Mouse (Mus musculus): Measurements from ENCODE around the gene Phactr1. TPM values are rescaled to one million over a fixed set of nuclear protein-coding genes. Genes with fewer than 3 reads are reported as not detected.

Phactr1 gene
- polyA plus RNA-seq, 1 experiment from 2014 or later: 41.5 TPM

DNA sequence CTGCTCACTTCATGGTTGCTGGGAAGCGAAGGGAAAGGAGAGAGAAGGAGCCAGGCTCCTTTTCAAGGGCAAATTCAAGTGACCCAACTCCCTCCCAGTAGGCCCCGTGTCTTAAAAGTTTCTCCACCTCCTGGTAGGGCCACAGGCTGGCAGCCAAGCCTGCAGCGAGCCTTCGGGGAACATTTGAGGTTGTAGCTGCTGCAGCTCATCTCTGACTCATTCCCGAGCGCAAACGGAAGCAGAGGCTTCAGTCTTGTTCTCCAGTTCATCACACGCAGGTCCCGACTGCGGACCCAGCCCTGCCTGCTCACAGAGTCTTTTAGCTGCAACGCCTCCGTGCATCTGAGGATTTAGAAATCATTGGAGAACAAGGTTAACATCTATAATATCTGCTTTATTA is 226.6 kb downstream of the Phactr1 start:
- H3K9me3 ChIP-seq: no peaks in the 10 kb centered on the region
- no peaks in the 10 kb centered on the region for H3K27me3 ChIP-seq
- H3K27ac ChIP-seq: no peak overlapping the region
- H3K9ac ChIP-seq (replicated peaks): no peak overlapping the region
- H3K4me2 ChIP-seq (replicated peaks): no peak overlapping the region
- no peak overlapping the region for H3K4me3 ChIP-seq (replicated peaks)
- no peaks in the 10 kb centered on the region for H3K36me3 ChIP-seq
- H3K4me1 ChIP-seq (replicated peaks): peaks cover 11% of the 10 kb centered on the region
- 88% methylated on average over 12 of the region's 12 CpGs for WGBS
- no peak for ATAC-seq

DNA sequence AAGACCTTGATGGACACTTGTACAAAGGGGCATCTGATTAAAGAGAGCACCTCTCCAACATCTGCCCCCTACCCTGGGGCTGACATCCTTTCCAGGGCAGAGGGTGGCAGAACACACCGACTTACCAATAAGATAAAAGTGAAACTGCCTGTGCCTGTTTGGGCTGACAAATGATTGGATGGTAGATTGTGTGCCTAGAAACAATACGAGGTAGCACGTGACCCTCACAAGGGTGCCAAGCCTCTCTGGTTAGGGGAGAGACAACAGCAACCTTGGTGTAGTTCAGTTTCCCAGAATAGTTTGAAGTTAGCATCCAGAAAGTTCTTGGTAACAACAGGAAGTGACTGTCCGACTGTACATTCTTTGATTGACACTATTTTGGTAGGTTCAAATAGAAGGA is 234.7 kb downstream of the Phactr1 start:
- H3K9me3 ChIP-seq: no peaks in the 10 kb centered on the region
- no peak for ATAC-seq
- WGBS: 72% methylated on average over 4 of the region's 4 CpGs

DNA sequence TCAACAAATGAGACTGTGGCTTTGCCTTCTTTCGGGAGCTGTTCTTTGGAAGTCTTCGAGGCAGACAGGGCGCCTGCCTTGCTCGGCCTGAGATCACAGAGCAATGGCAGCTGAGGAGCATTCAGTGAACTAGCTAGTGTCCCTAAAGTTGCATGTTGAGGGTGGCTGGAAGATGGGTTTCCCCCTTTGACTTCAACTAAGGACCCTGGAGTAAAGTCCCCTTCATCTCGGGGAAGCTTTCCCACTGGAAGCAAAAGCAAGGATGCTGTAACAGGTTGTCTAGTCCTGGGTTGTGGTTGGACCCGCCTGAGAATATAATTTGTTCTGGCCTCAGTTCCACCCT is 235.4 kb downstream of the Phactr1 start:
- peak overlapping the region; percentile 99 for H3K4me2 ChIP-seq (replicated peaks)
- no peaks in the 10 kb centered on the region for H3K9me3 ChIP-seq
- H3K27ac ChIP-seq: no peak overlapping the region
- peak overlapping the region; percentile 66 for H3K4me3 ChIP-seq (replicated peaks)
- H3K9ac ChIP-seq (replicated peaks): peak overlapping the region; percentile 77
- H3K4me1 ChIP-seq (replicated peaks): peaks cover 22% of the 10 kb centered on the region
- ATAC-seq: no peak
- 11% methylated on average over 6 of the region's 6 CpGs for WGBS
- H3K27me3 ChIP-seq: peaks cover 19% of the 10 kb centered on the region
- H3K36me3 ChIP-seq: no peaks in the 10 kb centered on the region

More for the DNA sequence above, 234.7 kb downstream of the Phactr1 start:
- Histone ChIP-seq H3K4me3 (replicated peaks) (no peak overlapping the region), H3K4me2 (replicated peaks) (no peak overlapping the region), H3K9ac (replicated peaks) (no peak overlapping the region), H3K36me3 (no peaks in the 10 kb centered on the region), H3K27me3 (peaks cover 19% of the 10 kb centered on the region), H3K27ac (no peak overlapping the region), H3K4me1 (replicated peaks) (peaks cover 22% of the 10 kb centered on the region)

DNA sequence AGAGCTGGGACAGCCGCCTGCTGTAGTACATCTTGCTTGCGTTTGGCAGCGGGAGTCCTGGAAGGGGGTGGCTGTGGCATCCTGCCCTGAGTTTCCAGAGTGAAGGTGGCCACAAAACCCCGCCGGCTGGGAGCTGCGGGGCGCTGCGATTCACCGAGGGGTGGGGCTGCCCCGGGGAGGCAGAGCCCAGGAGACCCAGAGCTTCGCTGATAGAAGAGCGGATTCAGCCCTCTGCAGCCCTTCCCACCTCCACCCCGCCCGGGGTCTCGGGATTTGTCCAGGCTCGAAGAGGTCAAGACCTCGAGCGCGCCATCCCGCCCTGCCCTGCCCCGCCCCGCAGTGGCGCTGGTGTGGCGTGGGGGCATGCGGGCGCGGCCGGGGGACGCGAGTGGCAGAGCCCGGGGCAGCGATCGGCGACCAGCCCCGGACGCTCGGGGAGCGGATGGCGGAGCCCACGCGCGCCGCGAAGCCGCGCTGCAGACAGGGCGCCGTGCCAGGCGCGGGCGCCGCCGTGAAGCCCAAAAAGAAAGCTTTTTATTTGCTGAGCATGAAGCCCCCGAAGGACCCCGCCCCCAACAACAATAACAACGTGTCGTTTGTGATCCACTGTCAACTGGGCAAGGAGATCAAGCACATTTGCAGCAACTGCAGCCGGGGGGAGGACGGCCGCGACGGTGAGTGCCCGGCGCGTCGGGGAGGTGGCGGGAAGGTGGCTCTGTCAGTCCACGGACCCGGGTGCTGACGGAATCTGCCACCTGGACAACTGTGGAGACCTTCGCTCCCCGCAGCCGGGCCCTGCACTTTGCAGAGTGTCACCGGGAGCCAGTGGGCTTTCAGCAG is 236.0 kb downstream of the Phactr1 start:
- no peak overlapping the region for H3K27ac ChIP-seq
- peaks cover 22% of the 10 kb centered on the region for H3K4me1 ChIP-seq (replicated peaks)
- H3K4me2 ChIP-seq (replicated peaks): peak overlapping the region; percentile 99
- peak overlapping the region; percentile 77 for H3K9ac ChIP-seq (replicated peaks)
- peak; percentile 78 for ATAC-seq
- peaks cover 19% of the 10 kb centered on the region for H3K27me3 ChIP-seq
- H3K4me3 ChIP-seq (replicated peaks): peak overlapping the region; percentile 66
- under 1% methylated on average over 74 of the region's 74 CpGs for WGBS
- H3K9me3 ChIP-seq: no peaks in the 10 kb centered on the region
- no peaks in the 10 kb centered on the region for H3K36me3 ChIP-seq

DNA sequence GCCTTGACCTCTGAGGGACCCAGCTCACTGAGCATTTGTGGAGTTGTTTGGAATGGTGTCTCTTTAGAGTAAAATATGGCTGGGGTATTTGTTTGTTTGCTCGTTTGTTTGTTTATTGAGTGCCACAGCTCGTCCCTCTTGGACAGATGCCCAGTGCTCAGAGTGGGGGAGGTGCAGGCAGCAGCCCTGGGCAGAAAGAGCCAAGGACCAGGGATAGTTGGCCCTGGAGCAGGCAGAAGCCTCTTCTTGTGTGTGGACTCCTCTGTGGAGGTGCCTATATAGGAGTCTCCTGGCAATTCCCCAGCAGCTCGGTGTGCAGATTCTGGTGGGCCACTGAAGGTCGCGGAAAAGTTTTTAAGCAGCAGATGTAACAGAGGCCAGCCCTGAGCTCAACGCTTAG is 236.8 kb downstream of the Phactr1 start:
- no peak overlapping the region for H3K9ac ChIP-seq (replicated peaks)
- peak overlapping the region; percentile 99 for H3K4me2 ChIP-seq (replicated peaks)
- peak; percentile 63; the same call in 1 of the 2 replicates for ATAC-seq
- no peaks in the 10 kb centered on the region for H3K36me3 ChIP-seq
- WGBS: 30% methylated on average over 6 of the region's 6 CpGs
- H3K4me1 ChIP-seq (replicated peaks): peaks cover 22% of the 10 kb centered on the region
- peak overlapping the region; percentile 66; the same call in 1 of the 2 replicates for H3K4me3 ChIP-seq (replicated peaks)
- H3K27ac ChIP-seq: no peak overlapping the region
- H3K9me3 ChIP-seq: no peaks in the 10 kb centered on the region
- peaks cover 19% of the 10 kb centered on the region for H3K27me3 ChIP-seq

DNA sequence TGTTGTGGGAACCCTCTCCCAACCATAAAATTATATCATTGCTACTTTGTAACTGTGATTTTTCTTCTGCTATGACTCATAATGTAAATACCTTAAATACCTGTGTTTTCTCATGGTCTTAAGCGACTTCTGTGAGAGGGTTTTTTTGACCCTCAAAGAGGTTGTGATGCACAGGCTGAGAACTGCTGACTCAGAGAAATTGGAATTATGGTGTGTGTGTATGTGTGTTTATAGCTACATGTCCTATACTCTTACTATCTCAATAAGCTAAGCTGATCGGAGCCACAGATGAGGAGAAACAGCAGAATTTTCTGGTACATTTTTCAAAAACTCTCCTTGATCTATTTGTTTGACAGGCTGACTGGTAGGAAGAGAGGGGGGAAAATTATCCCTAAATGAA is 239.6 kb downstream of the Phactr1 start:
- WGBS: 92% methylated on average over 2 of the region's 2 CpGs
- no peak for ATAC-seq
- H3K9me3 ChIP-seq: no peaks in the 10 kb centered on the region

DNA sequence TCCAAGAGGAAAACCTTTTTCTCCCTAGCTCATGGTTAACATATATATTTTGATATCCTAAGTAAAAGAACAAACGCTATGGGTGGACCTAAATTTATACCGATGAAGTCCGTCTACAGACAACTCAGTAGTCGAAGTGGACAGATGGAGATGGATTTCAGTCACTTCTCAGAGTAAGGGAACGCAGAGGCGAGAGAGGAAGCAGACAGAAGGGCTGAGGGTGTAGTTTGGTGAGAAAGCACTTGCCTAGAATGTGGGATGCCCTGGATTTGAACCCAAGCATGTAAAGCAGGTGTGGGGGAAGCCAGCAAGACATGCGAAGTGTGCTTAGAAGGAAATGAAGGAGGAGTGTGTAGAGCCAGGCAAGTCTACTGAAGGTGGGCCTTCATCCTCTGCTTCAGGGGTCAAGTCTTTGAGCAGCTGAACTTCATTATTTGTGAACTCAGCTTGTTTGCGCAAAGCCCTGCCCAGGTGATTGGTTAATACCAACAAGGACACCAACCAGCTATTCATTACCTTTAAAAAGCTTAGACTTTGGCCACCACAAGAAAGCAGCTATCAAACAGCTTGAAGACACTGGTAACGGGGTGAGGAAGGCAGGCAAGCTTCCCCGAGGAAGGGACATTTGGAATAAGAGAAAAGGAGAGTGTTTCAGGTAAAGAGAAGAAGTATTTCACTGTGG is 241.5 kb downstream of the Phactr1 start:
- Histone ChIP-seq H3K27me3 (peaks cover 3% of the 10 kb centered on the region; the same call in 1 of the 2 replicates), H3K36me3 (no peaks in the 10 kb centered on the region), H3K4me2 (replicated peaks) (no peak overlapping the region), H3K4me1 (replicated peaks) (peaks cover 11% of the 10 kb centered on the region), H3K4me3 (replicated peaks) (no peak overlapping the region), H3K27ac (no peak overlapping the region), H3K9me3 (0 out of 2 replicates have a peak, but pooled peaks cover under 1% of the 10 kb centered on the region), H3K9ac (replicated peaks) (no peak overlapping the region)
- no peak for ATAC-seq
- 95% methylated on average over 10 of the region's 10 CpGs for WGBS

More for the DNA sequence above, 239.6 kb downstream of the Phactr1 start:
- Histone ChIP-seq H3K9ac (replicated peaks) (no peak overlapping the region), H3K36me3 (no peaks in the 10 kb centered on the region), H3K4me2 (replicated peaks) (no peak overlapping the region), H3K4me1 (replicated peaks) (peaks cover 22% of the 10 kb centered on the region), H3K27ac (no peak overlapping the region), H3K4me3 (replicated peaks) (no peak overlapping the region), H3K27me3 (peaks cover 15% of the 10 kb centered on the region)

DNA sequence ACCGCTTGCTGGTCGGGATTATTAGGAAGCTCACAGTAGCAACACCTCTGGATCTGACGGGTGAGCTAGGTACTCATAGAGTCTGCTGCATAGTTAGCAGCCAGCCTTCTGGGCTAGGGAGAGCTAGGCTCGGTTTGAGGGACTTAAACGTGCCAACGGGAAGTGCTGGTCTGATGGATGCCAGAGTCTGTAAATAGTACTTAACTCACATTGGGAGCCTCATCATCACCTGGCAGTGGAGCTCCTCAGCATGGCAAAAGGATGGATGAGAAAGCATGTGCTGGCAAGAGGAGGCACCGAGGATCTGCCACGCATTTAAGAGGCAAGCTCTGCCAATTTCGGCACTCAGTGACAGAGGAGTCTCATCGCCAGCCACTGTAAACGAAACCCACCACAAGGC is 247.4 kb downstream of the Phactr1 start:
- Histone ChIP-seq H3K9me3 (0 out of 2 replicates have a peak, but pooled peaks cover 13% of the 10 kb centered on the region), H3K36me3 (no peaks in the 10 kb centered on the region), H3K4me3 (replicated peaks) (no peak overlapping the region), H3K9ac (replicated peaks) (no peak overlapping the region), H3K27me3 (no peaks in the 10 kb centered on the region), H3K4me1 (replicated peaks) (no peaks in the 10 kb centered on the region; the same call in 1 of the 2 replicates), H3K27ac (no peak overlapping the region), H3K4me2 (replicated peaks) (no peak overlapping the region)
- no peak for ATAC-seq
- 94% methylated on average over 11 of the region's 11 CpGs for WGBS

DNA sequence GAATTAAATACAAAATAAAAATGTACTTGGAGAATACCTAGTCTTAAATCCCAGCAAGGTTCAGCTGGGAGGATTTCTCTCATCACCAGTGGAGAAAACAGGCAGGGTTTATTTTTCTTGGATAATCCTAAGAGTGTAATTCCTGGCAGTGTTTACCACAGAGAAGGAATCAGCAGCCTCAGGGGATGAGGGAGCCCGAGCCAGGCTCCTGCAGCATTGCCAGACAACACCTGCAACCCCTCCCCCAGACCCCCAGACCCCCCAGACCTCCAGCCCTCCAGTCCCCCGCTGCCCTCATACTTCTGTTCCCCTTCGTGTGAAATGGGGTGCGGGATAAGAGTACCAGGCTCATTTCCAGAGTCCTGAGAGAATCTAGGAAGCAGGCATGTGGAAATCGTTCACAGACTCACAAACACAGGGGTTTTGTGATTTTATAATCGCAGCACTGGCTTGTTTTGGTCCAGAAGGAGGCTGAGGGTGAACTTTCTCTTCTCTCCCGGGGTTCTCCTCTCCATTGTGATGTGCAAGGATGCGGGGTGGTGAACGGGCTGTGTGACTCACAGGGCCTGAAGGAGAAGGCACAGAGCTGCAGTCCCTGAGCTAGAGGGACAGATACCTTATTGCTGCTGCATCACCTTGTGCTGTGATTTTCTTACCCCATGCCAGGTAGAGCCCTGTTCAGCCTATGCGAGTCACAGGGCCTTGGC is 249.3 kb downstream of the Phactr1 start:
- H3K27ac ChIP-seq: no peak overlapping the region
- H3K4me3 ChIP-seq (replicated peaks): no peak overlapping the region
- H3K27me3 ChIP-seq: no peaks in the 10 kb centered on the region
- 53% methylated on average over 10 of the region's 10 CpGs for WGBS
- H3K9me3 ChIP-seq: 0 out of 2 replicates have a peak, but pooled peaks cover 13% of the 10 kb centered on the region
- H3K9ac ChIP-seq (replicated peaks): no peak overlapping the region
- no peaks in the 10 kb centered on the region; the same call in 1 of the 2 replicates for H3K4me1 ChIP-seq (replicated peaks)
- H3K4me2 ChIP-seq (replicated peaks): no peak overlapping the region
- ATAC-seq: no peak
- no peaks in the 10 kb centered on the region for H3K36me3 ChIP-seq

DNA sequence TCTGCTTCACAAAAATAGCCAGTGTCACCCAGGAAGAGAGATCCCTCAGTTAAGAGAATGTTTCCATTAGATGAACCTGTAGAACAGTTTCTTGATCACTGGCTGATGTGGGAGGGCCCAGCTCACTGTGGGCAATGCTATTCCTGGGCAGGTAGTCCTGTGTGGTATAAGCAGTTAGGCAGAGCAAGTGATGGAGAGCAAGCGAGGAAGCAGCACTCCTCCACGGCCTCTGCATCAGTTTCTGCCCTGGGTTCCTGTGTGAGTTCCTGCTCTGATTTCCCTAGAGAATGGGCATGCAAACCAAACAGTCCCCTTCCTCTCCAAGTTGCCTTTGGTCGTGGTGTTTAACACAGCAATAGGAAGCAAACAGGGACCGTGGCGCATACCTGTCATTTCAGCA is 251.6 kb downstream of the Phactr1 start:
- H3K27me3 ChIP-seq: no peaks in the 10 kb centered on the region
- H3K36me3 ChIP-seq: no peaks in the 10 kb centered on the region
- 90% methylated on average over 5 of the region's 5 CpGs for WGBS
- H3K9me3 ChIP-seq: 0 out of 2 replicates have a peak, but pooled peaks cover 12% of the 10 kb centered on the region
- H3K9ac ChIP-seq (replicated peaks): no peak overlapping the region
- H3K4me3 ChIP-seq (replicated peaks): no peak overlapping the region
- ATAC-seq: no peak
- no peak overlapping the region for H3K4me2 ChIP-seq (replicated peaks)
- no peak overlapping the region for H3K27ac ChIP-seq
- H3K4me1 ChIP-seq (replicated peaks): peaks cover 3% of the 10 kb centered on the region; the same call in 1 of the 2 replicates

DNA sequence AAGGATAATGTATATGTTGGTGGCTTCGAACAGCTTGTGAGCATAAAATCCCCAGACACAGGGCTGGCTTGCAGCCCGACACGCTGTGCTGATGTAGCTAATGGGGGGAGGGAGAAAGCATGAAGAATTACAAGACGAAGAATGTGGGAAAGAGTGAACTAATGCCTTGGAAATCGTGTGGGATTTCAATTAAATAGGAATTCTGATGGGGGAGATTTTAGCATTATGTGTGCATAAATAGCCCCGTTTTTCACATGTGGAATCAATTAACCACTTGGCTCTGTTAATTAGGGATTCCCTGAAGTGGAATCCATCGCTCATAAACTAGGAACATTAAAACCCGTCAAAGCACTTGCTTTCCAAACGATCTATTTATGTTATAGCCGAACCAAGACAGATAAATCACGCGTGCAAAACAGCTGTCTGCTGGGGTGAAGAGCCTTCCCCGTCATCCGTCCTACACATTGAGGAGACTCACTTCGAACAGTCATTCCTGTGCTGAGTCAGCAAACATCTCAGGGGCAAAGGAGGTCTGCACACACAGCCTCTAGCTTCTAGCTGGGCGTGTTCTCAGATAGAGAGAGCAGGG is 254.2 kb downstream of the Phactr1 start:
- Histone ChIP-seq H3K4me2 (replicated peaks) (no peak overlapping the region), H3K9ac (replicated peaks) (no peak overlapping the region), H3K4me3 (replicated peaks) (no peak overlapping the region), H3K36me3 (no peaks in the 10 kb centered on the region), H3K27me3 (no peaks in the 10 kb centered on the region), H3K9me3 (no peaks in the 10 kb centered on the region), H3K27ac (no peak overlapping the region), H3K4me1 (replicated peaks) (0 out of 2 replicates have a peak, but pooled peaks cover 3% of the 10 kb centered on the region)
- no peak for ATAC-seq
- 68% methylated on average over 16 of the region's 16 CpGs for WGBS

All from midbrain, embryonic 13.5 days (tissue).